23 mouse cellular contexts compared by ENCODE assay signal in genomic region chr15:89883799-89884198, GRCm38 (mm10). TPM values are rescaled to one million over a fixed set of nuclear protein-coding genes. Genes with fewer than 3 reads are reported as not detected.
"Had no signal": no experiment of that assay in that cellular context is flagged by ENCODE, and none has a peak within 500 bp of the region (broad histone marks: within the 10 kb centered on the region; RNA-seq: fewer than 3 reads in every experiment).

No protein-coding gene starts in this region.

- H3K36me3 ChIP-seq: midbrain, embryonic 13.5 days; midbrain, embryonic 15.5 days; neural tube, embryonic 13.5 days; neural tube, embryonic 15.5 days had no signal

- H3K4me3 ChIP-seq: megakaryocyte, embryonic 14.5 days; midbrain, embryonic 13.5 days; midbrain, embryonic 15.5 days; myocyte; neural tube, embryonic 13.5 days; neural tube, embryonic 15.5 days had no signal

- H3K4me1 ChIP-seq: megakaryocyte, embryonic 14.5 days; midbrain, embryonic 13.5 days; midbrain, embryonic 15.5 days; neural tube, embryonic 13.5 days; neural tube, embryonic 15.5 days had no signal

- H3K27ac ChIP-seq: macrophage; midbrain, embryonic 13.5 days; midbrain, embryonic 15.5 days; neural tube, embryonic 13.5 days; neural tube, embryonic 15.5 days had no signal

- H3K9me3 ChIP-seq: midbrain, embryonic 13.5 days; midbrain, embryonic 15.5 days; neural tube, embryonic 13.5 days; neural tube, embryonic 15.5 days had no signal

- ATAC-seq: midbrain, embryonic 13.5 days; midbrain, embryonic 15.5 days had no signal

- DNase-seq: lung, adult 18-20 months; lung, embryonic 14.5 days; lung, postnatal 14 days; lung, postnatal 36 days; retina, postnatal 1 day; right cerebral cortex, adult 18-20 months; right cerebral cortex, postnatal 25 days; right cerebral cortex, postnatal 4 days; spleen, adult 18-20 months; thymus, adult 18-20 months; thymus, postnatal 14 days; thymus, postnatal 36 days had no signal

- H3K9ac ChIP-seq: lung, embryonic 14.5 days; midbrain, embryonic 13.5 days; midbrain, embryonic 15.5 days; neural tube, embryonic 13.5 days; neural tube, embryonic 15.5 days had no signal

- H3K27me3 ChIP-seq: megakaryocyte, embryonic 14.5 days; midbrain, embryonic 13.5 days; midbrain, embryonic 15.5 days; neural tube, embryonic 13.5 days; neural tube, embryonic 15.5 days had no signal

- H3K4me2 ChIP-seq: lung, embryonic 14.5 days; midbrain, embryonic 11.5 days; midbrain, embryonic 13.5 days; midbrain, embryonic 15.5 days; neural tube, embryonic 13.5 days; neural tube, embryonic 15.5 days had no signal

RNA-seq across cellular contexts. Expression of gene Syt10, which starts 42.1 kb away (rescaled TPM):
- total RNA-seq: megakaryocyte progenitor cell, adult 5-6 weeks had no signal
- polyA plus RNA-seq: lung, embryonic 14.5 days; macrophage; myocyte; small intestine, adult 2 months; thymus, postnatal 0 days had no signal
